Mouse (Mus musculus) induced T-regulatory cell, adult 2 months (primary cell): Measurements from ENCODE around the gene Bcat1.

Experiments used
- DNase-seq: peaks from one replicate; pipeline ENCODE4 v3.0.0-alpha.2; 2012; ENCODE audit warnings: low read depth

Gene Bcat1

DNA sequence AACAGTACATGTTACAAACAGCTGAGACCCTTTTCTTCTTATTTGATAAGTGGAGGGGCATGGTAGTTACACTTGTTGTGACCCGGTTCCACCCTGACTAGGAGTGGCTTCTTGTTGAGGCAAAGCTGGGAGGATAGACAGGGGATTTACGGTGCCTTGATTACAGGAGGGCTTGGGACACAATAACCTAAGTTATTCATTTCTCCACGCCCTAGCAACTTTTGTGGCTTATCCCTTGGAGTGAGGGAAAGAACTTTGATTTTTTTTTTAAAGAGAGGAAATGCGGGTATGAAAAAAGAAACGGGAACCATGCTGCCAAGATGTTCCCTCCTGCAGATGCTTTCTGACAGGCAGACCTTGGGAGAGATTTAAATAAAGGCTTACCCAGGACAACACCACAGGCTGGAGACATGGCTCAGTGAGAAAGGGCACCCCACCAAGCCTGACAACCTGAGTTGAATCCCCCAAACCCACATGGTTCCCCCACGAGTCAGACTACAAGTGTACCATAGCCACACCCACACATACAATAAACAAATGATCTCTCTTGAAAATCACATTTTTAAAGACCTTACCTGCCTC lies 20.6 kb downstream of the Bcat1 start:
- DNase-seq = no peak

GRCm38 (mm10) chr6:145052669-145053068 lies 23.3 kb downstream of the Bcat1 start:
- no peak for DNase-seq

DNA sequence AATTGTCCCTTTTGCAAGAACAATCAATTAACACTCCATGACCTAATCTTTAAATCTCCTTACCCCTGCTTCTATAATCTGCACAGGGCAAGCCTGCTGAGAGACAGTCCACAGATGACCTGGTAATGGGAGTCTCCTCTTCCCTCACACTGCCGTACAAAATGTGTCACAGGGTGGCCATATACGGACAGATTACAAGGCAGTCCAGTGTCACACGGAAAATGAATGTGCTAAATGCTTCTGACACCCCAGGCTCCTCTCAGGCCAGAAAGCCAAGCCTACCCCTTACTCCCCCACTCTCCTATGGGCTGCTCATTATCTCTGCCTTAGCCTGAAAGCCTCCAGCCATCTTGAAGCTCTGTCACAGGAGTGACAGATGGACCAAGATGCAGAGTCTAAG lies 25.1 kb downstream of the Bcat1 start:
- DNase-seq = no peak

DNA sequence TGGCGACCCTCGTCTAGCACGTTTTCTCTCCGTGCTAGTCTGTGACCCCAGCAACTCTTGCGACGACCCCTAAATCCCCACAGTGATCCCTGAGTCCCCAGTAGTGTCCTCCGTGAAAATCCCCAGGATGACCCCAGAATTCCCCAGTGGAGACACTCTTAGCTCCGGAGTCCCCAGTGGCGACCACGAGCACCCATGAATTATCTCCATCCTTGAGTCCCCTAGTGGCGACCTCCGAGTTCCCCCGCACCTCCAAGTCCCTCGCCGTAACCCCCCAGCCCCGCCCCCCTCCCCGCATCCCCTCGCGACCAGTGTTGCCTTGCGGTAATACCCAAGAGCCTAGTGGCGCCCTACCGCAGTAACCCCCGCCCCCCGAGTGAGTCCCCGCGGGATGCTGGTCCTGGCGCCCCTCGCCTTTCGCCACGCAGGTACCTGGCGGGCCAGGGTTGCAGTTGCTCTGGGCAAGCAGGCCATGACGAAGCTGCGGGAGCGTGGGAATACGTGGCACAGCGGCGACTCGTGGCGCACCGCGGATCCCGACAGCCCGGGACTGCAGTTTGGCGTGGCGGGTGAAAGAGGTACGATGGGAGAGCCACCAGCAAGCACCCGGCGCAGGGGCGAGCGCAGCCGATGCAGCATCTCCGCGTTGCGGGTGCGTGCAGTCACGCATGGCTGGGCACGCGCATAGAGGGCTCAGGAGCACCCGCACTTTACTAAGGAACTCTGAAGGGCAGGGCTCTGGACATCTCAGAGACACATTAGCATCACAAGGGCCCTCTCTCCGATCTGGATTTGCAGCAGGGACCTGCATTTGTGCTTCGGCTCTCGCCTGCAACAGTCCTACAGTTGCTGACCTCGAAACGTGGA lies 27.6 kb downstream of the Bcat1 start:
- no peak for DNase-seq

GRCm38 (mm10) chr6:145047445-145047857 lies 28.5 kb downstream of the Bcat1 start:
- no peak for DNase-seq

DNA sequence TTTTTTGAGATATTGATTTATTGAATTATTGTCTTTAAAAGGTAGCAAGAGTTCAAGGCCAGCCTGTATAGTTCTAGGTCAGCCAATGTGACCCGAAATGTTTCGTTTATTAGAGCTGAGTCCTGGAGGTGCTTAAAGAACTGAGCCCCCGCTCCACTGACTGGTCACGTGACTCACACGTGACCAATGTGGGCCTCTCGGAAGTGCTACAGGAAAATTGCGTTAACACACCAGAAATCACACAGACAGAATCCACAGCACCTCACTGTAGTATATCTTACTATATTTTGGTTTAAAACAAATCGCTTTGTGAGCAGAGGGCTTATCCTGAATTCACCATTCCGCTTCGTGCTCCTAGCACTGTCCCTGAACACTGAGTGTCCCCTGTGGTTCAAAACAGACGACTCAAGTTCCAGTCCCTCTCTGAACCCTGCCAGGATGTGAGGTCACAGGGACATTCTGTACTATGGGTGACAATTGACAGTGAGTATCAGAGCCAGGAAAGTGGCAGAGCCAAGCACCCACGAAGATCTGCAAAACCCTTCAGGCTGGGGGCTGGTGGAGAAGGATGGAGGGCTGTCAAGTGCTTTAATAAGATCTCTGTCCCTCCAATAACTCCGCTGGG lies 29.6 kb downstream of the Bcat1 start:
- no peak for DNase-seq

GRCm38 (mm10) chr6:145044916-145045574 lies 30.9 kb downstream of the Bcat1 start:
- DNase-seq = no peak

- DNase-seq = no peak
These were observed 35.3 kb downstream of the Bcat1 start for GRCm38 (mm10) chr6:145040732-145041131.

GRCm38 (mm10) chr6:145037626-145038025 lies 38.4 kb downstream of the Bcat1 start:
- DNase-seq = no peak

DNA sequence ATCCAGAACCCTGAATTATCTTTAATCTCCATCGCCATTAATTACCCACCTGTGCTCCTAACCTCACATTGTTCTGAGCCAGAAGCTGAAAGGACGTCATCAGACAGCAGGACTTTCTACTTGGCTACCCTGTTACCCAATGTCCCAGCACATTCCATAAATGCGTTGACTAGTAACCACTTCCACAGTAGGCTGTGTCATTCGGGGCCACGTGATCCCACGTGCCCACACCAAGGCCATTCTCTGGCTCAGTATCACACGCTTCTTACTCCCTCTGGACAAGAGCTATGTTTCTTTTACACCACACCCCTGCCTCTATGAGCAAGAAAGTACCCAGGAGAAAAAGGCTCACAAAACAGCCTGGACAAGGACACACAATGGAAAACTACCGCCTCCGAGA lies 40.6 kb downstream of the Bcat1 start:
- DNase-seq = no peak

GRCm38 (mm10) chr6:145030587-145030986 lies 45.4 kb downstream of the Bcat1 start:
- DNase-seq = no peak

DNA sequence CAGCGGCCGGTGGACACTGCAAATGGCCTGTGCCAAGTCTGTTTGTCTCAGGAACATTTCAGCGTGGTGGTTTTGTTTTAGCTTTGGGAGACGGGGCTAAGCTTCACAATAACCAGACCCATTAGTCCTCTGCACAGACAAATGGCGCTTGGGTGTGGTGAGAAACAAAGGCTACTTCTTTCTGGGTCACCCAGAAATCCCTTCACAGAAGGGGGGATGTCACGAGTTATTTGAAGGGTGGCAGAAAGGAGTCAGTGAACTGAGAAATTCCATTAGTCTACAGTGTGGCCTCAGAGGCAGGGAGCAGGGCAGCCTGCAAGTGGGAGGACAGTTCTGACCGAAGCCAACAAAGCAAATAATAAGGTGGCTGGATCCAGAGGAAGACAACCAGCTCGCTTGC lies 52.0 kb downstream of the Bcat1 start:
- DNase-seq = no peak

GRCm38 (mm10) chr6:145022966-145023725 lies 52.8 kb downstream of the Bcat1 start:
- DNase-seq = peak; percentile 93

DNA sequence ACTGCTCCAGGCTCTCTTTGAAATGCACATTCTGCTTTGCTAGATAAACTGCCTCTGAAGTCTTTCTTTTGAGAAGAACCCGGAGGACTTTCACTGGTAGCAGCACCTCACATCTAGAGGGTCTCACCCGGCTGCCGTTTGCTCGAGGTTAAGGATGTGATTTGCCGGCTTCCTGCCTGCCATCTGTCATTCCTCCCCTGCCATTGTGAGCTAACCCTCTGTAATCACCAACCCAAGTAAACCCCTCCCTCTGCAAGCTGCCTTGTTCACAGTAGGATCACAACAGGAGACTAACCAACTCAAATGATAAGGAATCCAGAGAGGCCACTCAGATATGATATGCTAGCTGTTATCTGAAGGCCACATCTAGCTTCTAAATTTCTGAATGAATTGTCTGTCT lies 53.6 kb downstream of the Bcat1 start:
- DNase-seq = peak; percentile 17

GRCm38 (mm10) chr6:145020553-145020952 lies 55.4 kb downstream of the Bcat1 start:
- DNase-seq = no peak

GRCm38 (mm10) chr6:145018295-145018694 lies 57.7 kb downstream of the Bcat1 start:
- DNase-seq = no peak

- no peak for DNase-seq
These were observed 58.5 kb downstream of the Bcat1 start for GRCm38 (mm10) chr6:145017508-145017907.

- DNase-seq = no peak
These were observed 59.3 kb downstream of the Bcat1 start for GRCm38 (mm10) chr6:145016639-145017038.

GRCm38 (mm10) chr6:145014944-145015343 lies 61.0 kb downstream of the Bcat1 start:
- DNase-seq = peak; percentile 40

DNA sequence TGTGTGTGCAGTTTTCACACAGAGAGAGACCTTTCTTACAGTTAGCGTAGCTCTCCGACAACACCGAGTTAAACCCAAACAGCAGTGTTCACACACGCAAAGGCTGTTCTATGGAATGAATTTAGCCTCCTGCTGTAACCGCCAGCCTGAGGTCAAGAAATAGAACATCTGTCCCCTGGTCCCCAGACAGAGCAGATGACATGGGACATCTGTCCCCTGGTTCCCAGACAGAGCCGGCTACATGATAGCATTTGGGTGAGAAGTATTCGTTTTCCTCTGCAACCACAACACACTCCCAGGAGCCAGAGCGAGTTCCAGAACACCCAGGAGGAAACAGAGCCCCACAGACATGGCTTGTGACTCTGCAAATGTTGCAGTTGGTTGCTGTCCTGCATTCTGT lies 63.3 kb downstream of the Bcat1 start:
- no peak for DNase-seq

DNA sequence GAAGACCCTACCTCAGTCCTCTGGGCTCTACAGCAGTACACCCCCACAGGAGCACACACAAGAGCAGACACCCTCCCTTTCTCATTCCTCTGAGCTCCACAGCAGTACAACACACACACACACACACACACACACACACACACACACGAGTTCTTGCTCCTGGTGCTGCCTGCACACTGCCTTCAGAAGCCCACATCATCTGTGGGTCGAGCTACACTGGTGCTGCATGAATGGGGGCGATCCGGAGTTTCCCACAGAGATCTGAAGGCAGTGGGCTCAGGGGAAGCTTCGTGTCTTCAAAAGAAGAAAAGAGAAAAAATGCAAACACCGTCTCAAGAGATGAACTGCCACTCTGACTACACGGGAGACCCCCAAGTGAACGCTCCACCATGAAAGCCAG lies 64.8 kb downstream of the Bcat1 start:
- no peak for DNase-seq
